Mouse (Mus musculus) small intestine, adult 2 months (tissue): ENCODE data around the gene Slc25a19. TPM values are rescaled to one million over a fixed set of nuclear protein-coding genes. Genes with fewer than 3 reads are reported as not detected.

ENCODE experiments used
- H3K27ac ChIP-seq: fragments of 200-500 bp; 2 replicates; pipeline ENCODE4 v1.5.1; 2012; ENCODE audit warnings: low read depth, low read length, control low read depth, inconsistent platforms; ENCODE audit not compliant: insufficient read depth
- H3K27me3 ChIP-seq: fragments of 200-500 bp; 2 replicates; pipeline ENCODE4 v1.6.1; 2012; ENCODE audit warnings: mild to moderate bottlenecking, moderate library complexity, low read length, inconsistent platforms; ENCODE audit not compliant: control insufficient read depth, insufficient read depth
- H3K36me3 ChIP-seq: fragments of 200-500 bp; 2 replicates; pipeline ENCODE4 v1.6.1; 2012; ENCODE audit warnings: mild to moderate bottlenecking, low read length, control low read depth, inconsistent platforms; ENCODE audit not compliant: control insufficient read depth, insufficient read depth
- H3K4me1 ChIP-seq: fragments of 200-500 bp; 2 replicates; pipeline ENCODE4 v1.6.1; 2012; ENCODE audit warnings: low read length, inconsistent platforms, mixed read lengths; ENCODE audit not compliant: control insufficient read depth, insufficient read depth, insufficient read length
- H3K4me3 ChIP-seq: fragments of 200-500 bp; 2 replicates; pipeline ENCODE4 v1.5.1; 2012; ENCODE audit warnings: low read depth, mild to moderate bottlenecking, control low read depth, inconsistent platforms, low read length, moderate library complexity
- CTCF ChIP-seq: fragments of 200-500 bp; IDR thresholded peaks from 2 replicates; pipeline ENCODE4 v1.5.1; 2012; ENCODE audit warnings: low read depth, mild to moderate bottlenecking, control low read depth, inconsistent platforms, low read length, moderate library complexity, mixed read lengths; ENCODE audit not compliant: insufficient replicate concordance, insufficient read length; ENCODE audit errors: extremely low read depth
- POLR2A ChIP-seq: fragments of 200-500 bp; IDR thresholded peaks from 2 replicates; pipeline ENCODE4 v1.6.1; 2012; ENCODE audit warnings: low read depth, mild to moderate bottlenecking, control low read depth, inconsistent platforms, low read length, moderate library complexity
- WGBS: fragments of 180-500 bp; shearing (Covaris S2); methylation state at CpG from one replicate; pipeline ENCODE4 v1.1.7; 2018; 5-methylcytosine and 5-hydroxymethylcytosine counted together
- polyA plus RNA-seq: library from polyadenylated mRNA; depleted of rRNA; stranded (reverse); fragments of >200 nt; gene quantifications from 2 replicates; pipeline ENCODE4 v1.2.3, GENCODE M21; 2012

Gene Slc25a19
- polyA plus RNA-seq, 1 experiment, result 19.6 TPM

DNA sequence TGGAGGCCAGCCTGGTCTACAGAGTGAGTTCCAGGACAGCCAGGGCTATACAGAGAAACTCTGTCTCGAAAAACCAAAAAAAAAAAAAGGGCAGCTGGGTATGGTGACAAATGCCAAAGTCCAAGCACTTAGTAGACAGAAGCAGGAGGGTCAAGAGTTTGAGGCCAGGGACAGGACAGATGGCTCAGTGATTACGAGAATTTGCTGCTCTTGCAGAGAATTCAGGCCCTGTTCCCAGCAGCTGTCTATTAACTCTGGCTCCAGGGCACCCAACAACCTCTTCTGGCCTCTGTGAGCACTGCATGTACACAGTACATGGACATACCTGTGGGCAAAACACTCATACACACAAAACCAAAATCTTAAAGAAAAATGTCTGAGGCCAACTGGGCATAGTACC, 10.1 kb downstream of the Slc25a19 start:
- Histone ChIP-seq H3K27ac (no peak overlapping the region), H3K4me1 (peaks cover 6% of the 10 kb centered on the region), H3K27me3 (no peaks in the 10 kb centered on the region), H3K36me3 (peaks cover 30% of the 10 kb centered on the region), H3K4me3 (no peak overlapping the region)
- WGBS, result 77% methylated on average over 2 of the region's 2 CpGs
- no peak for TF ChIP-seq CTCF
- TF ChIP-seq POLR2A, result no peak

- Histone ChIP-seq H3K36me3 (peaks cover 23% of the 10 kb centered on the region), H3K27me3 (no peaks in the 10 kb centered on the region), H3K4me3 (no peak overlapping the region), H3K4me1 (peaks cover 7% of the 10 kb centered on the region), H3K27ac (no peak overlapping the region)
- WGBS, result 93% methylated on average over 6 of the region's 6 CpGs
- TF ChIP-seq CTCF (no peak), POLR2A (no peak)
Observed at GRCm38 (mm10) chr11:115616893-115617292, 11.2 kb downstream of the Slc25a19 start.

DNA sequence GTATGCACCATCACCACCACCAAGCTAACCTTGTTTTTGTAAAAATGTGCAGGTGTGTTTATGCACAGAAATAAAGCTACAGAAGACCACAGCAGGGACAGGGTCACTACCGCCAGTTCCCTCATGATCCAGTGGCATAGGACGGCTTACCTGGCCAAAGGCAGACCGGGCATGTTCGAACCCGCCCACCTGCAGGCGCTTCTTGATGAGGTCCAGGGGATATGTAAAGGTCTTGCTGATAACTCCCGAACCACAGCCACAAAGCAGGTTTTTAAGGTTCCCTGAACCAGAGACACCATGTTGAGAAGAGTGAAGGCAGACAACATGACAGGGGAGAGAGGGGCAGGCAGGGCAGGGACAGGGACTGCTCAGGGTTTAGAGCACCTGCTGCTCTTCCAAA, 11.7 kb downstream of the Slc25a19 start:
- H3K4me1 ChIP-seq, result peaks cover 11% of the 10 kb centered on the region
- no peak overlapping the region for H3K27ac ChIP-seq
- TF ChIP-seq POLR2A, result no peak
- TF ChIP-seq CTCF, result no peak
- no peaks in the 10 kb centered on the region for H3K27me3 ChIP-seq
- 96% methylated on average over 7 of the region's 7 CpGs for WGBS
- no peak overlapping the region for H3K4me3 ChIP-seq
- peaks cover 22% of the 10 kb centered on the region for H3K36me3 ChIP-seq

- Histone ChIP-seq H3K36me3 (peaks cover 20% of the 10 kb centered on the region), H3K4me3 (no peak overlapping the region), H3K27me3 (no peaks in the 10 kb centered on the region), H3K27ac (no peak overlapping the region), H3K4me1 (peaks cover 11% of the 10 kb centered on the region)
- WGBS, result 89% methylated on average over 6 of the region's 6 CpGs
- TF ChIP-seq POLR2A (no peak), CTCF (no peak)
Observed at GRCm38 (mm10) chr11:115615875-115616274, 12.2 kb downstream of the Slc25a19 start.

- 84% methylated on average over 15 of the region's 15 CpGs for WGBS
- H3K4me1 ChIP-seq, result peaks cover 11% of the 10 kb centered on the region
- TF ChIP-seq CTCF, result no peak
- TF ChIP-seq POLR2A, result no peak
- no peak overlapping the region for H3K4me3 ChIP-seq
- H3K27ac ChIP-seq, result no peak overlapping the region
- H3K36me3 ChIP-seq, result peaks cover 15% of the 10 kb centered on the region
- no peaks in the 10 kb centered on the region for H3K27me3 ChIP-seq
Observed at GRCm38 (mm10) chr11:115615108-115615825, 12.8 kb downstream of the Slc25a19 start.

DNA sequence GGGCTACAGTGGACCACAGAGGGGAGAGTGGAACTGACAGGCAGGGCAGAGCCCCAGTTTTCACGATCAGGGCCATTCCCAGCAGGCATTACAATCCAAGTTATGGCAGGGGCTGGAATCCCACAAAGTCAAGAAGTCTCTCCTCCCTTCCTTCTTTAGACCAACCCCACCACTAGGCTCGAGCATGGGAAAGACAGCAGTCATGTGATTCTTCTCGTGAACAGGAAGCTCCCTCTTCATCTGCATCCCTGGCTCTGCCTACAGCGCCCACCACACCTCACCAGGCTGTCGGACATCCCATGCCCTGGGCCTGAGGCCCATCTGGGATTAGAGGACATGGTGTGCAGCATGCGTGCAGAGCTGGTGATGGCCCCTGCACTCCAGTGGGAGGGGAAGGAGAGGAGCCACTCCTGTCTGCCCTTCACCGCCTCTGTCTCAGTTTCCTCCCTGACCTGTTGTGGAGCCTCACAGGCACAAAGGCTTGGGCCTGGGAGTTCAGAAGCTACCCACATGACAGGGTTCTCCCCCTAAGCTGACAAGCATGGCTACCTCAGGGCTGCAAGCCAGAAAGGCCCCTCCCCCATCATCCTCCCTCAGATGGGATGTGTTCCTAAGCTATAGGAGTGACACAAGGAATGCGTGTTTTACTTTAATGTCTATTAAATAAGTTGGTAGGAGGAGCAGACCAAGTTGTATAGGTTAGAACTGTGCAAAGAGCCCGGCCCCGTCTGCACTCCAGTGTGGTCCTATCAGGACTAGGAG, 13.6 kb downstream of the Slc25a19 start:
- Histone ChIP-seq H3K27me3 (no peaks in the 10 kb centered on the region), H3K4me3 (no peak overlapping the region), H3K36me3 (peaks cover 15% of the 10 kb centered on the region), H3K27ac (no peak overlapping the region), H3K4me1 (peaks cover 11% of the 10 kb centered on the region)
- TF ChIP-seq POLR2A (no peak), CTCF (no peak)
- WGBS, result 85% methylated on average over 10 of the region's 10 CpGs

GRCm38 (mm10) chr11:115613138-115613945, 14.8 kb downstream of the Slc25a19 start:
- WGBS, result under 1% methylated on average over 16 of the region's 16 CpGs
- peaks cover 23% of the 10 kb centered on the region for H3K36me3 ChIP-seq
- H3K27me3 ChIP-seq, result no peaks in the 10 kb centered on the region
- peak overlapping the region; percentile 65 for H3K4me3 ChIP-seq
- H3K4me1 ChIP-seq, result peaks cover 11% of the 10 kb centered on the region
- peak overlapping the region; percentile 84 for H3K27ac ChIP-seq
- TF ChIP-seq POLR2A (no peak), CTCF (no peak)
